Comparison of ENCODE assay signal across 8 mouse cellular contexts in the genomic region with DNA sequence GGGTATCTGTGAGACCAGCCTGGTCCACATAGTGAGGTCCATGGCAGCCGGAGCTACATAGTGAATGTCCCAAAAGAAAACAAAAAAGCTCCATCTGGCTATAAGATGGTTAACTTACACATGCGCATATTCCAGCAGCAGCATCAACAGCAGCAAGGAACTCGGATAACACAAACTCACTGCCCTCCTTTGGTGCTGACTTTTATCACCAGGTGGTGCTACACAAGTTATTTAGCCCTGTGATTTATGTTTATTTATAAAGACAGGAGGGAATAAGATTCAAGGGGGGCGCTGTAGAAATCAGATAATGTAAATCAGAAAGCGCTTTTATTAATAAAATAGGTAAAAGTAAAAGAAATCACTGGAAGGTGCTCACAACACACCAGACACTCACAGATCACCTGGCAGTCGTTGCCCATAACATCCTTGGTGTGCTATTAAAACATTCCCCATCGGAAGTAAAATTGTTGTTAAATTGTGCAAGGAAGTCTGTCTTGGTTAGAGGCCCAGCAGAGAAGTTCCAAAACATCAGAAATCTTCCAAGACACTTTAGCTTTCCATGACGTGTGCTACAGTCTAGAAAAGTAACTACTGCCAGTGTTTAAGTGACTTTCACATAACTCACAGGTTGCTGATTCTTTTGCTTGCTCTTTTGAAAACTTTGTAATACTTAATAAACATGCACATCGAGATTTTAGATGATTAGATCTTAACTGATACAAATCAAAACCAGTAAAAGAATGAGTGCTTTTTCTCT. TPM values are rescaled to one million over a fixed set of nuclear protein-coding genes. Genes with fewer than 3 reads are reported as not detected.
A peak's percentile ranks its signal among the peaks of the same experiment; 100 is the strongest.
DNase-seq lines count a peak whose midpoint lies in the region; ATAC-seq and TF ChIP-seq lines count a peak whose summit lies in the region.

No protein-coding gene starts in this region.

- no peaks in the 10 kb centered on the region for H3K9me3 ChIP-seq in lung, embryonic 14.5 days (ENCODE audit: low read depth, low read length)
- no peaks in the 10 kb centered on the region for H3K9me3 ChIP-seq in embryonic facial prominence, embryonic 11.5 days (replicated peaks; ENCODE audit: control insufficient read depth, low read length)
- H3K9me3 ChIP-seq in stomach, embryonic 14.5 days (ENCODE audit: control insufficient read depth, low read depth, low read length) = no peaks in the 10 kb centered on the region

- peak; percentile 22; the same call in 1 of the 2 replicates for TF ChIP-seq CTCF in lung, embryonic 14.5 days (IDR thresholded peaks at IDR 0.05; ENCODE audit: low read depth)

- 0 out of 2 replicates have a peak, but pooled peaks cover 6% of the 10 kb centered on the region for H3K36me3 ChIP-seq in lung, embryonic 14.5 days (ENCODE audit: insufficient read depth)
- H3K36me3 ChIP-seq in embryonic facial prominence, embryonic 11.5 days (replicated peaks; ENCODE audit: control insufficient read depth, insufficient read depth, low read depth, low read length) = no peaks in the 10 kb centered on the region
- no peaks in the 10 kb centered on the region for H3K36me3 ChIP-seq in stomach, embryonic 14.5 days (ENCODE audit: control insufficient read depth, insufficient read depth, low read length)

- 0 out of 2 replicates have a peak, but pooled peaks cover 5% of the 10 kb centered on the region for H3K4me1 ChIP-seq in lung, embryonic 14.5 days (ENCODE audit: insufficient read depth)
- no peaks in the 10 kb centered on the region for H3K4me1 ChIP-seq in embryonic facial prominence, embryonic 11.5 days (ENCODE audit: control insufficient read depth, insufficient read depth, low read length)
- peaks cover 26% of the 10 kb centered on the region for H3K4me1 ChIP-seq in stomach, embryonic 14.5 days (ENCODE audit: control insufficient read depth, insufficient read depth, low read length)

- WGBS in lung, embryonic 14.5 days = 24% methylated on average over 9 of the region's 9 CpGs
- 42% methylated on average over 9 of the region's 9 CpGs for WGBS in embryonic facial prominence, embryonic 11.5 days
- 16% methylated on average over 9 of the region's 9 CpGs for WGBS in large intestine, adult 2 months
- 21% methylated on average over 9 of the region's 9 CpGs for WGBS in stomach, embryonic 14.5 days

- peak overlapping the region; percentile 71 for H3K4me2 ChIP-seq in lung, embryonic 14.5 days
- H3K4me2 ChIP-seq in embryonic facial prominence, embryonic 11.5 days (ENCODE audit: low read depth, low read length) = peak overlapping the region; percentile 45
- peak overlapping the region; percentile 55 for H3K4me2 ChIP-seq in stomach, embryonic 14.5 days (replicated peaks; ENCODE audit: low read depth, low read length)

- no peaks in the 10 kb centered on the region for H3K27me3 ChIP-seq in lung, embryonic 14.5 days (ENCODE audit: insufficient read depth, low read length)
- H3K27me3 ChIP-seq in embryonic facial prominence, embryonic 11.5 days (ENCODE audit: control insufficient read depth, insufficient read depth, low read length) = no peaks in the 10 kb centered on the region
- H3K27me3 ChIP-seq in stomach, embryonic 14.5 days (ENCODE audit: control insufficient read depth, insufficient read depth, low read length) = no peaks in the 10 kb centered on the region

- peak; percentile 61 for DNase-seq in lung, embryonic 14.5 days
- DNase-seq in lung, postnatal 10 days = no peak
- no peak for DNase-seq in embryonic facial prominence, embryonic 11.5 days (ENCODE audit: low spot score)
- DNase-seq in large intestine, adult 2 months (ENCODE audit: low read depth, low spot score) = peak; percentile 29
- DNase-seq in adrenal gland, postnatal 10 days = no peak
- no peak for DNase-seq in layer of hippocampus, postnatal 14 days (ENCODE audit: low spot score in 2 of 2)
- DNase-seq in frontal cortex, postnatal 10 days (ENCODE audit: low spot score in 2 of 2) = no peak

- H3K4me3 ChIP-seq in lung, embryonic 14.5 days (ENCODE audit: low read depth, low read length) = peak overlapping the region; percentile 74
- H3K4me3 ChIP-seq in embryonic facial prominence, embryonic 11.5 days (ENCODE audit: low read depth, low read length) = peak overlapping the region; percentile 76
- H3K4me3 ChIP-seq in stomach, embryonic 14.5 days (ENCODE audit: low read depth, low read length) = peak overlapping the region; percentile 84

- ATAC-seq in lung, embryonic 14.5 days (ENCODE audit: insufficient read depth) = no peak
- no peak for ATAC-seq in embryonic facial prominence, embryonic 11.5 days (replicated peaks; ENCODE audit: insufficient number of reproducible peaks, low FRiP score, low TSS enrichment, low read depth)
- no peak for ATAC-seq in stomach, embryonic 14.5 days (ENCODE audit: insufficient number of reproducible peaks, insufficient read depth, low FRiP score, low read depth)

- peak overlapping the region; percentile 83 for H3K9ac ChIP-seq in lung, embryonic 14.5 days
- H3K9ac ChIP-seq in embryonic facial prominence, embryonic 11.5 days (replicated peaks; ENCODE audit: low read length) = no peak overlapping the region
- peak overlapping the region; percentile 83 for H3K9ac ChIP-seq in stomach, embryonic 14.5 days (replicated peaks; ENCODE audit: low read depth, low read length)

- H3K27ac ChIP-seq in lung, embryonic 14.5 days (ENCODE audit: low read depth) = peak overlapping the region; percentile 15; the same call in 1 of the 2 replicates
- no peak overlapping the region for H3K27ac ChIP-seq in embryonic facial prominence, embryonic 11.5 days (replicated peaks; ENCODE audit: low read depth, low read length)
- H3K27ac ChIP-seq in stomach, embryonic 14.5 days (ENCODE audit: low read length) = no peak overlapping the region

RNA-seq across cellular contexts. Expression of gene Fam162a, which starts 1.4 kb away (rescaled TPM):
- polyA plus RNA-seq in lung, embryonic 14.5 days (2014; fragmentation: Nextera tagmentation; extraction: Ambion mirVana) = 338 and 352 TPM in 2 replicates
- polyA plus RNA-seq in embryonic facial prominence, embryonic 11.5 days (2014; fragmentation: Nextera tagmentation; extraction: Ambion mirVana) = 339 and 341 TPM in 2 replicates
- 39.6 and 43.6 TPM in 2 replicates for polyA plus RNA-seq in large intestine, adult 2 months (2012; rRNA removed)
- polyA plus RNA-seq in stomach, embryonic 14.5 days (2014; fragmentation: Nextera tagmentation; extraction: Ambion mirVana) = 395 and 400 TPM in 2 replicates
- total RNA-seq in adrenal gland, postnatal 10 days (2021) = 100 to 1,000 TPM; 181 to 193 TPM
- 10 to 100 TPM; 81.1 to 84.2 TPM for total RNA-seq in layer of hippocampus, postnatal 14 days (2021)

RNA-seq across cellular contexts. Expression of gene Ccdc58, which starts 1.5 kb away (rescaled TPM):
- 78.6 and 80.6 TPM in 2 replicates for polyA plus RNA-seq in lung, embryonic 14.5 days (2014; fragmentation: Nextera tagmentation; extraction: Ambion mirVana)
- polyA plus RNA-seq in embryonic facial prominence, embryonic 11.5 days (2014; fragmentation: Nextera tagmentation; extraction: Ambion mirVana) = 104 and 113 TPM in 2 replicates
- 14.3 and 16.2 TPM in 2 replicates for polyA plus RNA-seq in large intestine, adult 2 months (2012; rRNA removed)
- 71.0 and 85.7 TPM in 2 replicates for polyA plus RNA-seq in stomach, embryonic 14.5 days (2014; fragmentation: Nextera tagmentation; extraction: Ambion mirVana)
- 10 to 100 TPM; 57.9 to 74.7 TPM for total RNA-seq in adrenal gland, postnatal 10 days (2021)
- total RNA-seq in layer of hippocampus, postnatal 14 days (2021) = 10 to 100 TPM; 17.1 to 23.9 TPM

RNA-seq across cellular contexts. Expression of gene Wdr5b, which starts 29.0 kb away (rescaled TPM):
- 9.9 and 11.0 TPM in 2 replicates for polyA plus RNA-seq in lung, embryonic 14.5 days (2014; fragmentation: Nextera tagmentation; extraction: Ambion mirVana)
- 14.0 and 16.7 TPM in 2 replicates for polyA plus RNA-seq in embryonic facial prominence, embryonic 11.5 days (2014; fragmentation: Nextera tagmentation; extraction: Ambion mirVana)
- 1.8 and 2.0 TPM in 2 replicates for polyA plus RNA-seq in large intestine, adult 2 months (2012; rRNA removed)
- 10.4 and 11.9 TPM in 2 replicates for polyA plus RNA-seq in stomach, embryonic 14.5 days (2014; fragmentation: Nextera tagmentation; extraction: Ambion mirVana)
- total RNA-seq in adrenal gland, postnatal 10 days (2021) = 1 to 10 TPM; 4.3 to 5.3 TPM
- 1 to 10 TPM; 4.8 to 5.3 TPM for total RNA-seq in layer of hippocampus, postnatal 14 days (2021)

Comparison
In these comparisons a context has a peak if more than half of its experiments do, and no peak if none do; other contexts are left out.
1. DNase-seq: peak in lung, embryonic 14.5 days (single experiment) and large intestine, adult 2 months (single experiment); none in lung, postnatal 10 days (single experiment), embryonic facial prominence, embryonic 11.5 days (single experiment), adrenal gland, postnatal 10 days (single experiment), layer of hippocampus, postnatal 14 days (0 of 2) and frontal cortex, postnatal 10 days (0 of 2).
2. Peak in every context shown above with its lines, with median percentiles within 50 percentile points of each other: H3K4me2 ChIP-seq and H3K4me3 ChIP-seq.